Mouse (Mus musculus) retina, embryonic 14.5 days (tissue): ENCODE measurements around the gene Hspb1.

Experiments
- DNase-seq: peaks from one replicate; pipeline ENCODE4 v3.0.0-alpha.2; 2015; ENCODE audit warnings: low spot score

The Hspb1 gene

GRCm38 (mm10) chr5:135913201-135913600 lies 25.5 kb downstream of the Hspb1 start:
- DNase-seq = no peak

DNA sequence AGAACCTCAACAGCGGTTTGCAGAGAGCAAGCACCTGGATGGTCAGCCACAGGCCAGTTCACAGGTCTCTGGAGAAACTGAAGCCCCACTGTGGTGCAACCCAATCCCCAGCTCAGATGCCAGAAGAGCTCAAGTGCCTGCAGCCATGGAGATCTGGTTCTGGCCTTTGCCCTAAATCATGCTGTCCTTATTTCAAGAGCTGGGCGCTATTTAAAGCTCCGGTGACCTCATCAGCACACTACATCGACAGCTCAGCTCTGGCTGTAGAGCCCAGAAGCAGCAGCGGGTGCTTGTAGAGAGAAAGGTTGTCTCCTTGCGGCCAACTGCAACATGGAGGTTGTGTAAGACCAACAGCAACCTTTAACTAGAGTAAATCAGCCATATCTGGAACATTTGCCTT lies 26.4 kb downstream of the Hspb1 start:
- no peak for DNase-seq

GRCm38 (mm10) chr5:135916051-135916565 lies 28.4 kb downstream of the Hspb1 start:
- no peak for DNase-seq

DNA sequence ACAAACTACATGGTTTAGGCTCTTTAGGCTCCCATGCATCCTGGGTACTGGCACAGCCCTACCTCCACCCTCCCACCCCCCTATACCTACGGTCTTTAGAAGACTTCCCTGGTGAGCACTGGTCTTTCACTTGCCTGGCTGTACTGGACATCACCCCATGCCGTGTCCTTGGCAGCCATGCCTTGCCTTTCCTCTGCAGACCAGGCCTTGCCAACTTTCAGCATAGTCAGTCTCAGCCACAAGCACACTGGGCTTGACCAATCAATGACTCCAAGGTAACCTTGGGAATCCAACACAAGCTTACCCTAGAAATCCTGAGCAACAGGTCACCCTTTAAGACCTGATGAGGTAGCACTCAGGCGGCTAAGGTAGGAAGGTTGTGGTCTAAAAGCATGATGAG lies 28.9 kb downstream of the Hspb1 start:
- no peak for DNase-seq

DNA sequence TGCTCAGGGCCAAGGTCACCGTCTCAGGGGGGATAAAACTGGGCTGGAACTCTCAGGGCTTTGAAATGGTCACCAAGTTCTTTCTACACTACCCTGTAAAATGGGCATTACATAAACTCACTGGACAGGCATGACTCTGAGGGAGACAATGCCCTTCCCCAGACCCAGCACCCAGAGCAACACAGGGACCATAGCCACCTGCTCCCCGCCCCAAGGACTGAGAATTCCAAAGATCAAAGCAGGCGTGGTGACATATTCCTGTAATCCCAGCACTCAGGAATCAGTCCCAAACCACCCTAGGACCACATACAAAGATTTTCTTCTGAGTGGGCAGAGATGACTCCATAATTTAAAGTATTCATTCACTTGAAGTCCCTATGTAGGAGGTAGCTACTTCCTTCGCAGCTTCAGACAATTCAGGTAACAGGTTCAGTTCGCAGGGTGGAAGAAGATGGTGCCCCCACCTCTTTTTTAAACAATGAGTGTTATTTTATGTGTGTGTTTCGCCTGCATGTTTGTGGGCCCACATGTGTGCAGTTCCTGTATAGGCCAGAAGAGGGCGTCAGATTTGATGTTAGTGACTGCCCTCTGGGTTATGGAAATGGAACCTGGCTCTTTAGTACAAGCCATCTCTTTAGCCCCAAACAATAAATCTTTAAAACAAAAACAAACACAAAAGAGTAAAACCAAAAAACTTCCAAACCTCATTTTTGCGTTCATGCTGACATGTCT lies 29.8 kb downstream of the Hspb1 start:
- no peak for DNase-seq

DNA sequence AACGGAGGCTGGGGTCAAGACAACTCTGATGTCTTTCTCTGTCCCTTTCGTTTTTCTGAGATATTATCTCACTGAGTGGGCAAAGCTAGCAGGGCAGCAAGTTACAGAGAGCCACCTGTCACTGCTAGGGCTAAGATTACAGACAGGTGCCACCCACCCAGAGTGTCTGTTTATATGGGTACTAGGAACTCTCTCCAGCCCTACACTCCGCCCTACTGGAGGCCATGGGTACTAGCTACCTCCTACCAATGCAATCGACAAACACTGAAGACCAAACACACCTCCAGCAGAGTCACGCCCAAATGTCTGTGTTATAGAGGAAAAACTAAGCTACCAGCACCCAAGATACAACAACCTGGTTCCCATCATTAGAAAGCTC lies 30.3 kb downstream of the Hspb1 start:
- DNase-seq = no peak

DNA sequence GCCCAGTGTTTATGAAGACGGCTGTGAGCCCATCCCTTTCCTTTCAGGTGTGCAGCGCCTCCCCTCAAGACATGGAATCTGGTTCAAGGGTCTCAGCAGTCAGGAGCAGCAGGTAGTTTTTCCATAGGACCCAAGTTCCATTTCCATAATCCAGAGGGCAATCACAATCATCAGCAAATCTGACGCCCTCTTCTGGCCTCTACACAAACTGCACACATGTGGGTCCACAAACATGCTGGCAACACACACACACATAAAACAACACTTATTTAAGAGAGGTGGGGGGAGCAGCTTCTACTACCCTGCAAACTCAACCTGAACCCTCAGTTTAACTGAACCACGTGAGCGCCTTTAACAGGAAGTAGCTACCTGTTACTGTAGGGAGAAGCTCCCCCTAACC lies 30.9 kb downstream of the Hspb1 start:
- no peak for DNase-seq

- no peak for DNase-seq
These were observed 32.2 kb downstream of the Hspb1 start for GRCm38 (mm10) chr5:135919902-135920301.

DNA sequence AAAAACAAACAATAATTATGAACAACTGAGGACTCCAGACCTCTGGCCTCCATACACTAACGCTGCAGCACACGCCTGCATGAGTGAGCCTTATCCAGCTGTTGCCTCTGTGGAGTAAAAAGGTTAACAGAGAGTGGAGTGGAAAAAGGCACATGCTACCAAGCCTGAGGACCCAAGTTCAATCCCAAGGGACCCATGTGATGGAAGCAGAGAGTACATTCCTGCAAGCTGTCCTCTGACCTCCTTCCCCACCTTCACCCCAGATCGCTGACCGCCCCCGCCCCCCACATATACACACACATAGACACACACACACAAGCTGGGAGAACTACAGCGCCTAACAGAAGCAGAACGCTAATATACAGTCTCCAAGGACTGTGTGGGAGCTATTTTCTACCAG lies 36.2 kb downstream of the Hspb1 start:
- no peak for DNase-seq

DNA sequence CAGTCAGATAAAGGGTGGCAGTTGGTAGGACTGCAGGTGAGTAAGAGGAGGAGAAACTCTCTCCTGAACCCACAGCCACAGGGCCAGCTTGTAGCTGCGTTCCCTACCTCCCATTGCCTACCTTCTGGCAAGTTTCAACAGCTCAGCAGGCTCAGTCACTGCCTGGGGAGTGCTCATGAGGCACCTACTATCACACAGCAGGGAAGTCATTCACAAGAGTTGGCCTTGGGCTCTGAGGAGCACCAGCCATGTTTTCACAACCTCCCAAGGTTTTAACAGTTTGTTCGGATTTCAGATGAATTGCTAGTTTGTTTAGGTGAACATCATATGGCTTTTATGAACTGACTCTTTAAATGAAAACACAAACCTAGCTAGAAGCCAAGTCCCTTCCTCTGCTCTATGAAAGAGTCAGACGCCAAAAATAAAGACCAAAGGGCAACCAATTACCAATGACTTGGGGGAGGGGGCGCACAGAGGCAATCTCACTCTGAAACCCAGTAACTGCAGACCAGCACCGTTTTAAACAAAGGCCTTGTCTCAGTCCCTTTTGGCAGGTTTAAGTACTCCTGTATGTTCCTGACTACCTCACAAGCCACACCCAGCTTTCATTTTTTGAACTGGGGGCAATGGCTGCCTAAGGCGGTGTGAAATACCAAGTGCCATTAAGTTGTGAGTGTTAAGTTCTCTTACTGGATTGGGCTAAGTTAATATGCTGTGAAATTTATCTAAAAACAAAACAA lies 42.1 kb downstream of the Hspb1 start:
- no peak for DNase-seq

GRCm38 (mm10) chr5:135931526-135931925 lies 43.8 kb downstream of the Hspb1 start:
- DNase-seq = no peak

DNA sequence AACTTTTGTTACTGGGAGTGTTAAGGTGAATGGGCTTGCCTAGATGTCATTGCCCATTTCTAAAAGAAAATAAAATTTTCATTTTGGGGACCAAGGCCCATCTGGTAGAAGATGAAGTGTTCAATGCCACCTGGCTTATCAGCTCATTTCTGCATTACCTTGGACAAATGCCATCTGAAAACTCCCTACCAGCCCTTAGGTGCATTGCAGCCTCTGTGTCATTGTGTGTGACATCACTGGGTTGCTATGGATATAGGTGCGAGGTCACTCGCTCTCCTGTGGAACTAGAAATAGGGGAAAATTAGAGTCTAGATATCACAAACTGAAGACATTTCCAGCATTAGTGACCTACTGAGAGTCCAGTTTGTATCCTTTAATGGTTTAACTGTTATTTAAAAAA lies 44.6 kb downstream of the Hspb1 start:
- peak; percentile 16 for DNase-seq

DNA sequence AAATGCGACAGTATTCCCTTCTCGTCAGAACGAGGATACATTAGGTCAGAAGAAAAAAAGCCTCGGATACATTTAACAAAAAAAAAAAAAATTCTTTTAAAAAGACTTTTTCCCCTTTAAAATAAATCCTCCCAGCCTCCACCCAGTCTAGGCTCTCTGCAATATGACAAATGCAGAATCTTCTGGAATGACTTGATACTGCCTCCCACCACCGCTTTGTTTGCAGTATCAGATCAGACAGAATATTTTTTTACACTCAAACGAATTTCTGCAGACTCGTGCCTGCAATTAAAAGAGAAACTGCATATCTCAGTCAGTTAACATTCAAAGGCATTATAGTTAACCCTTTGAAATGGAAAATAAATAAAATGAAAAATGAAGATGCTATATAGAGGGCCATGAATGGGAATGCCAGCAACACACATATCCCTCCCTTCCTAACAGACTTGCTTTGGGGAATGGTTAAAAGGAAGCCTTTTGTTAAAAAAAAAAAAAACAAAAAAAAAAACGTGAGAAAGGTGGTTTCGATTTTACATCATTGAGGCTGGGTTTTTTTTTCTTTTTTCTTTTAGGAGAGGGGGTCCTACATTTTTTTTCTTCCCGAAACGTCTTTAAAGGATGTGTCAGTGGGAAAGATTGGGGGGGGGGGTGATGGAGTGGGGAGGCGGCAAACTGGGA lies 45.6 kb downstream of the Hspb1 start:
- peak; percentile 16 for DNase-seq

DNA sequence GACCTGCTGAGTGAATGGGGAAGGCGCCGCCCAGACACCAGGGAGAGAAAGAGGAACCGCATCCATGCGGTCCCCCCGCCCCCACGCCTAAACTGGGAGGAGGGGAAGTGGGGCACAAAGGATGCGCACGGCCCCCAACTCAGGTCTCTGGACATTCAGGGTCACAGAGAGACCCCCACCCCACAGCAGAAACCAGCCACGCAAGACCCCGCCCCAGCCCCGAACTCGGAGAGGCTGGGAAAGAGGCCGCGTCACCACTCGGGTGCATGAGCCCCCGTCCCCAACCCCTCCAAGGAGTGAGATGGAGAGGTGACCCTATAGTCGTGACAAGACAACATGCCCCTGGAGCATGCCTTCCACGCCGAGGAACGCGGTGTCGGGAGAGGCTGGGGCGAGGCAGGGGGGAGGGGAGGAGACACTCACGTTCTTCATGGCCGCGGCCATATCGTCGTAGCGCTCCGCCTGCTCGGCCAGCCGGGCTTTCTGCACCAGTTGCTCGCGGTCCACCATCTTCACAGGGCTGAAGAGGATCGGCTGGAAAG lies 46.3 kb downstream of the Hspb1 start:
- DNase-seq = peak; percentile 83

- peak; percentile 98 for DNase-seq
These were observed 46.9 kb downstream of the Hspb1 start, which contains the start of gene Ywhag for GRCm38 (mm10) chr5:135934481-135935175. Gene Ywhag (minus strand): TSS chr5:135934616.

- DNase-seq = no peak
These were observed 47.4 kb downstream of the Hspb1 start for GRCm38 (mm10) chr5:135935176-135935523.

- DNase-seq = no peak
These were observed 48.0 kb downstream of the Hspb1 start for GRCm38 (mm10) chr5:135935641-135936190.
